Mouse (Mus musculus): ENCODE measurements around the gene Ninj2. TPM values are rescaled to one million over a fixed set of nuclear protein-coding genes. Genes with fewer than 3 reads are reported as not detected.

The Ninj2 gene
- polyA plus RNA-seq, 1 experiment from 2014 or later: 0.18 TPM

DNA sequence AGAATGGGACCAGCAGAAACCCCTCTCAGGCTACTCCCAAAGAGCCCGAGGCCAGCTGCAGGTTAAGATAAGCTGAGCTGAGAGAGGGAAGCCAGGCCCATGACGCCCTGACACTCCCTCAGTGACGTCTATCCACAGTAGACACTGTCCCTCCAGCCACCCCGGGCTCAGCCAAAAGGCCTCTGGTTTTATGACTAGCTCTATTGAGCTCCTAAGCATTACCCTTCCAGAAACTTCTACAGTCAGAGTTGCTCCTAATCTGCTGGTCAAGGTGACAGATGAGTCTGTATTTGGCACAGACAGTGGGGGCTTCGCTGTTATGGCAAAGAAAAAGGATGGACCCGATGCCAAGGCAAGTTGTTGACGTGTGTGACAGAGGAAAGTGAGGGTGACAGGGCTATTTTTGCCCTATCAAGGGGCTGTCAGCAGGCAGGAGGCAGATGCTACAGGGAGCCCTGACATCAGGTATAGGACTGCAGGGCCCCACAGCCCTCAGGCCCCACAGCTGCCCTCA lies 81.5 kb downstream of the Ninj2 start:
- peak overlapping the region; percentile 44 for H3K4me2 ChIP-seq (ENCODE audit: low read depth, low read length)
- H3K9ac ChIP-seq (ENCODE audit: low read depth, low read length): peak overlapping the region; percentile 67
- H3K27ac ChIP-seq (ENCODE audit: low read length): peak overlapping the region; percentile 98
- peak overlapping the region; percentile 53 for H3K4me3 ChIP-seq (ENCODE audit: low read depth, low read length)
- H3K27me3 ChIP-seq (ENCODE audit: control insufficient read depth, insufficient read depth, low read depth, low read length): no peaks in the 10 kb centered on the region
- H3K4me1 ChIP-seq (ENCODE audit: control insufficient read depth, low read depth, low read length): peaks cover 47% of the 10 kb centered on the region
- peak; percentile 98 for ATAC-seq (ENCODE audit: low read depth)
- 14% methylated on average over 7 of the region's 7 CpGs for WGBS (ENCODE audit: insufficient replicate concordance)
- no peaks in the 10 kb centered on the region for H3K9me3 ChIP-seq (replicated peaks; ENCODE audit: control insufficient read depth, low read length)
- H3K36me3 ChIP-seq (ENCODE audit: control insufficient read depth, insufficient read depth): no peaks in the 10 kb centered on the region

DNA sequence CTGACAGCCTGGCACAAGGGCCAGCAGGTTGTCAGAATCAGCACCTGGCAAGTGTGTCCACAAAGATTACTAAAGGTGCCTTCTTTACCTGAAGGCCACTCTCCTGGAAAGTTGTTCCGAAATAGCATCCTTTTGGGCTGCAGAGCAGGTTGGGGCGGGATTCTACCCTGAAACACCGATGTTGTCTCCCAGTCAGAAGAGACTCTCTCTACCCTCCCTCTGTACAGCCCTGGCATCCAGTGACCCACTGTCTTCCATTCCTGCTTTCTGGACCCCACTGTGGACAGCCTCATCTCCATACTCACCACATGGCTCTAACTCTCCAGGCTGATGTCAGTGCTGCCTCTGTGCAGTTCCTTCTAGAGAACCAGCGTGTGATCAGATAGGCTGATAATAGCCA lies 82.5 kb downstream of the Ninj2 start:
- H3K4me1 ChIP-seq (ENCODE audit: control insufficient read depth, low read depth, low read length): peaks cover 51% of the 10 kb centered on the region
- H3K9me3 ChIP-seq (replicated peaks; ENCODE audit: control insufficient read depth, low read length): no peaks in the 10 kb centered on the region
- WGBS (ENCODE audit: insufficient replicate concordance): 84% methylated on average over 4 of the region's 4 CpGs
- H3K36me3 ChIP-seq (ENCODE audit: control insufficient read depth, insufficient read depth): no peaks in the 10 kb centered on the region
- peak overlapping the region; percentile 98 for H3K27ac ChIP-seq (ENCODE audit: low read length)
- no peaks in the 10 kb centered on the region for H3K27me3 ChIP-seq (ENCODE audit: control insufficient read depth, insufficient read depth, low read depth, low read length)
- H3K4me3 ChIP-seq (ENCODE audit: low read depth, low read length): peak overlapping the region; percentile 53
- peak overlapping the region; percentile 44 for H3K4me2 ChIP-seq (ENCODE audit: low read depth, low read length)
- ATAC-seq (ENCODE audit: low read depth): no peak
- peak overlapping the region; percentile 67 for H3K9ac ChIP-seq (ENCODE audit: low read depth, low read length)

GRCm38 (mm10) chr6:120179044-120179755 lies 86.0 kb downstream of the Ninj2 start:
- Histone ChIP-seq H3K9ac (ENCODE audit: low read depth, low read length) (peak overlapping the region; percentile 42), H3K36me3 (ENCODE audit: control insufficient read depth, insufficient read depth) (no peaks in the 10 kb centered on the region), H3K4me3 (ENCODE audit: low read depth, low read length) (peak overlapping the region; percentile 10; the same call in 1 of the 2 replicates), H3K9me3 (replicated peaks; ENCODE audit: control insufficient read depth, low read length) (no peaks in the 10 kb centered on the region), H3K27me3 (ENCODE audit: control insufficient read depth, insufficient read depth, low read depth, low read length) (no peaks in the 10 kb centered on the region), H3K4me1 (ENCODE audit: control insufficient read depth, low read depth, low read length) (peaks cover 37% of the 10 kb centered on the region), H3K4me2 (ENCODE audit: low read depth, low read length) (peak overlapping the region; percentile 43), H3K27ac (ENCODE audit: low read length) (peak overlapping the region; percentile 82)
- 52% methylated on average over 6 of the region's 6 CpGs for WGBS (ENCODE audit: insufficient replicate concordance)
- peak; percentile 23 for ATAC-seq (ENCODE audit: low read depth)

DNA sequence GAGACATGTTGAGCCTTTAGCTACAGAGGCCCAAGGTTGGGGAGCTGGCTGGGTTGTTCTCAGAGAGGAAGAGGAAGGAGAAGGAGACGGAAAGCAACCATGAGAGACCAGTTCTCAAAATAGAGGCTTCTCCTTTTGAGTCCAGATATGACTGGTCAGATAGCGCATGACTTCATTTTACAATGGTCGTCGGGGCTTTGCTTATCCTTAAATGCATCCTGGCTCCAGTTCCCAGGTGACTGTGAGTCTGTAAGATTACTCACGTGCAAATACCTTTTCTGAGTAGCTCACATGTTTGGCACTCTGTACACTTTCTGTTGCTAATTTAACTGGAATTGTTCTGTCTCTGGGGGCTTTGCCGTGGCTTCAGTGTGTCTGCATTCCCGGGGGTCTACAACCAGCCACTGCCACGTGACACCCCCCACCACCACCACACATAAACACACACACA lies 86.6 kb downstream of the Ninj2 start:
- no peaks in the 10 kb centered on the region for H3K9me3 ChIP-seq (replicated peaks; ENCODE audit: control insufficient read depth, low read length)
- H3K4me1 ChIP-seq (ENCODE audit: control insufficient read depth, low read depth, low read length): peaks cover 32% of the 10 kb centered on the region
- H3K4me3 ChIP-seq (ENCODE audit: low read depth, low read length): no peak overlapping the region
- H3K27me3 ChIP-seq (ENCODE audit: control insufficient read depth, insufficient read depth, low read depth, low read length): no peaks in the 10 kb centered on the region
- no peak for ATAC-seq (ENCODE audit: low read depth)
- H3K9ac ChIP-seq (ENCODE audit: low read depth, low read length): peak overlapping the region; percentile 42
- no peak overlapping the region for H3K4me2 ChIP-seq (ENCODE audit: low read depth, low read length)
- no peaks in the 10 kb centered on the region for H3K36me3 ChIP-seq (ENCODE audit: control insufficient read depth, insufficient read depth)
- WGBS (ENCODE audit: insufficient replicate concordance): 50% methylated on average over 8 of the region's 8 CpGs
- H3K27ac ChIP-seq (ENCODE audit: low read length): peak overlapping the region; percentile 82

DNA sequence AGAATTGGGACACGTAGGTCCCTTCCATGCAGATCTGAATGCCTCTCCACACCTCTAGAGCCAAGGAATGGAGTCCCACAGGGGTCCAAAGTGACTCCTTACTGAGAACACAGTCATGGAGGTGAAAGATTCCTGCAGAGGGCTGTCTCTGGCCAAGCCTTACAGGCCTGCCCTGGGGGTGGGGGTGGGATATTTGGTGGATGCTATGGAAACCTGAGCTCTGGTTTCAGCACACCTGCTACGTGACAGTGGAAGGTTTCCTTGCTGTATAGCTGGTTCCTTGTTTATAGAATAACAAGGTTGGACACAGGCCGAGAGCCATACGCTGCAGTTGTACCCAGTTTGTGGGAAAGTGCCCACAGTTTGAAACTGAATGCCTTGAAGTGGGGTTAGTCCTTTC lies 87.3 kb downstream of the Ninj2 start:
- Histone ChIP-seq H3K4me1 (ENCODE audit: control insufficient read depth, low read depth, low read length) (peaks cover 30% of the 10 kb centered on the region), H3K9ac (ENCODE audit: low read depth, low read length) (no peak overlapping the region), H3K27me3 (ENCODE audit: control insufficient read depth, insufficient read depth, low read depth, low read length) (no peaks in the 10 kb centered on the region), H3K4me3 (ENCODE audit: low read depth, low read length) (no peak overlapping the region), H3K9me3 (replicated peaks; ENCODE audit: control insufficient read depth, low read length) (no peaks in the 10 kb centered on the region), H3K4me2 (ENCODE audit: low read depth, low read length) (no peak overlapping the region), H3K36me3 (ENCODE audit: control insufficient read depth, insufficient read depth) (no peaks in the 10 kb centered on the region), H3K27ac (ENCODE audit: low read length) (no peak overlapping the region)
- ATAC-seq (ENCODE audit: low read depth): no peak
- WGBS (ENCODE audit: insufficient replicate concordance): 89% methylated on average over 4 of the region's 4 CpGs

DNA sequence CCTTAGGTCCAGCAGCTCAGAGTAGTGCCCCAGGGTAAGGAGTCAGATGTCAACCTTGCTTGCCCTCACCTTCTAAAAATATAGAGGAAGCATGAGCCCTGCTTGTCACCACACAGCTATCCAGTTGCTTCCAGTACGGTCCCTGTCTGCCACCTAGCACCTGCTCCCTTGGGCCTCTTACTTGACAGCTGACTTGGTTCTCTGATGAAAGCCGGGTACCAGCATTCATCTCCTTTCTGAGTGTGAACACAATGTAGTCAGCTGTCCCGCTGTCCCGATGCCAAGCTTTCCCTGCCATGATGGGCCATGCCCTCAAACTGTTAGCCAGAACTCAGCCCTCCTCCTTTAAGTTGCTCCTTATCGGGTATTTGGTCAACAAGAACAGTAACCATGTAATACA lies 89.0 kb downstream of the Ninj2 start:
- H3K27ac ChIP-seq (ENCODE audit: low read length): no peak overlapping the region
- H3K27me3 ChIP-seq (ENCODE audit: control insufficient read depth, insufficient read depth, low read depth, low read length): no peaks in the 10 kb centered on the region; the same call in 1 of the 2 replicates
- no peaks in the 10 kb centered on the region for H3K36me3 ChIP-seq (ENCODE audit: control insufficient read depth, insufficient read depth)
- H3K4me1 ChIP-seq (ENCODE audit: control insufficient read depth, low read depth, low read length): peaks cover 30% of the 10 kb centered on the region
- no peaks in the 10 kb centered on the region for H3K9me3 ChIP-seq (replicated peaks; ENCODE audit: control insufficient read depth, low read length)
- H3K4me3 ChIP-seq (ENCODE audit: low read depth, low read length): no peak overlapping the region
- H3K9ac ChIP-seq (ENCODE audit: low read depth, low read length): no peak overlapping the region
- 84% methylated on average over 5 of the region's 5 CpGs for WGBS (ENCODE audit: insufficient replicate concordance)
- H3K4me2 ChIP-seq (ENCODE audit: low read depth, low read length): no peak overlapping the region
- no peak for ATAC-seq (ENCODE audit: low read depth)

DNA sequence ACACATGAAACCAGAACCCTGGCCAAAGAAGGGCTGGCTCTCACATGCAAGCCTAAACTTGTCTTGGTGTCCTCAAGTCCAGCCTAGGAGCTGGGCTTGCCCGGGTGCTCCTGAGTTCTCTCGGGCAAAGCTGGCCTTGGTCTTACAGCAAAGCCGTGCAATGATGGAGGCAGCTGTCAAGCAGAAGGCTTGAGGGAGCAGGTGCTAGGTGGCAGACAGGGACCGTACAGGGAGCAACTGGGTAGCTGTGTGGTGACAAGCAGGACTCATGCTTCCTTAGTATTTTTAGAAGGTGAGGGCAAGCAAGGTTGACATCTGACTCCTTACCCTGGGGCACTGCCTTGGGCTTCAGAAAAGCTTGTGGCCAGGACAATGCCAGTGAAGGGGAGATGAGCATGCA lies 90.6 kb downstream of the Ninj2 start:
- Histone ChIP-seq H3K36me3 (ENCODE audit: control insufficient read depth, insufficient read depth) (no peaks in the 10 kb centered on the region), H3K4me2 (ENCODE audit: low read depth, low read length) (no peak overlapping the region), H3K4me1 (ENCODE audit: control insufficient read depth, low read depth, low read length) (peaks cover 41% of the 10 kb centered on the region), H3K9ac (ENCODE audit: low read depth, low read length) (no peak overlapping the region), H3K4me3 (ENCODE audit: low read depth, low read length) (no peak overlapping the region), H3K9me3 (replicated peaks; ENCODE audit: control insufficient read depth, low read length) (no peaks in the 10 kb centered on the region), H3K27ac (ENCODE audit: low read length) (no peak overlapping the region), H3K27me3 (ENCODE audit: control insufficient read depth, insufficient read depth, low read depth, low read length) (no peaks in the 10 kb centered on the region; the same call in 1 of the 2 replicates)
- 75% methylated on average over 4 of the region's 4 CpGs for WGBS (ENCODE audit: insufficient replicate concordance)
- ATAC-seq (ENCODE audit: low read depth): no peak

GRCm38 (mm10) chr6:120185012-120185730 lies 92.0 kb downstream of the Ninj2 start:
- Histone ChIP-seq H3K36me3 (ENCODE audit: control insufficient read depth, insufficient read depth) (no peaks in the 10 kb centered on the region), H3K9ac (ENCODE audit: low read depth, low read length) (no peak overlapping the region), H3K27me3 (ENCODE audit: control insufficient read depth, insufficient read depth, low read depth, low read length) (no peaks in the 10 kb centered on the region; the same call in 1 of the 2 replicates), H3K4me1 (ENCODE audit: control insufficient read depth, low read depth, low read length) (peaks cover 36% of the 10 kb centered on the region), H3K4me2 (ENCODE audit: low read depth, low read length) (no peak overlapping the region), H3K9me3 (replicated peaks; ENCODE audit: control insufficient read depth, low read length) (no peaks in the 10 kb centered on the region), H3K27ac (ENCODE audit: low read length) (no peak overlapping the region), H3K4me3 (ENCODE audit: low read depth, low read length) (no peak overlapping the region)
- no peak for ATAC-seq (ENCODE audit: low read depth)
- WGBS (ENCODE audit: insufficient replicate concordance): 70% methylated on average over 12 of the region's 12 CpGs

GRCm38 (mm10) chr6:120185756-120186155 lies 92.6 kb downstream of the Ninj2 start:
- H3K4me2 ChIP-seq (ENCODE audit: low read depth, low read length): no peak overlapping the region
- H3K9me3 ChIP-seq (replicated peaks; ENCODE audit: control insufficient read depth, low read length): no peaks in the 10 kb centered on the region
- no peaks in the 10 kb centered on the region; the same call in 1 of the 2 replicates for H3K27me3 ChIP-seq (ENCODE audit: control insufficient read depth, insufficient read depth, low read depth, low read length)
- peaks cover 38% of the 10 kb centered on the region for H3K4me1 ChIP-seq (ENCODE audit: control insufficient read depth, low read depth, low read length)
- H3K27ac ChIP-seq (ENCODE audit: low read length): no peak overlapping the region
- 56% methylated on average over 7 of the region's 7 CpGs for WGBS (ENCODE audit: insufficient replicate concordance)
- H3K4me3 ChIP-seq (ENCODE audit: low read depth, low read length): no peak overlapping the region
- ATAC-seq (ENCODE audit: low read depth): no peak
- no peak overlapping the region for H3K9ac ChIP-seq (ENCODE audit: low read depth, low read length)
- H3K36me3 ChIP-seq (ENCODE audit: control insufficient read depth, insufficient read depth): no peaks in the 10 kb centered on the region
